Mouse (Mus musculus) hindbrain, postnatal 0 days (tissue): ENCODE measurements around the gene AC124108.1. TPM values are rescaled to one million over a fixed set of nuclear protein-coding genes. Genes with fewer than 3 reads are reported as not detected.

Source experiments
- ATAC-seq: fragments of 200-750 bp; cut with Nextera tagmentation; 2 replicates; pipeline ENCODE4 v1.8.0; 2017; ENCODE audit warnings: mild to moderate bottlenecking, moderate TSS enrichment, moderate library complexity
- DNase-seq: peaks from one replicate; pipeline ENCODE4 v3.0.0-alpha.2; 2015; ENCODE audit warnings: low spot score
- H3K27ac ChIP-seq: fragments of 300-500 bp; sonication (generic); 2 replicates; pipeline ENCODE4 v1.5.1; 2014; ENCODE audit warnings: mild to moderate bottlenecking
- H3K27me3 ChIP-seq: fragments of 300-500 bp; sonication (generic); 2 replicates; pipeline ENCODE4 v1.6.1; 2014; ENCODE audit warnings: low read length, mixed read lengths; ENCODE audit not compliant: insufficient read depth
- H3K36me3 ChIP-seq: fragments of 300-500 bp; sonication (generic); 2 replicates; pipeline ENCODE4 v1.6.1; 2014; ENCODE audit warnings: low read length, mixed read lengths; ENCODE audit not compliant: insufficient read depth
- H3K4me1 ChIP-seq: fragments of 300-500 bp; sonication (generic); 2 replicates; pipeline ENCODE4 v1.6.1; 2014; ENCODE audit warnings: antibody characterized with exemption, low read length, mixed read lengths; ENCODE audit not compliant: insufficient read depth
- H3K4me2 ChIP-seq: fragments of 300-500 bp; sonication (generic); 2 replicates; pipeline ENCODE4 v1.6.1; 2014; ENCODE audit warnings: low read depth, mild to moderate bottlenecking, low read length, moderate library complexity, mixed read lengths
- H3K4me3 ChIP-seq: fragments of 300-500 bp; sonication (generic); 2 replicates; pipeline ENCODE4 v1.5.1; 2014; ENCODE audit warnings: low read length
- H3K9ac ChIP-seq: fragments of 300-500 bp; sonication (generic); replicated peaks from 2 replicates; pipeline ENCODE4 v1.6.1; 2014; ENCODE audit warnings: mild to moderate bottlenecking, low read length, moderate library complexity, mixed read lengths
- H3K9me3 ChIP-seq: fragments of 300-500 bp; sonication (generic); 2 replicates; pipeline ENCODE4 v1.6.1; 2016; ENCODE audit warnings: low read length, mixed read lengths
- CTCF ChIP-seq: IDR thresholded peaks from 2 replicates; pipeline ENCODE4 v1.5.1; 2016; ENCODE audit warnings: antibody characterized with exemption, control low read depth, low read depth
- WGBS: fragments of 180-500 bp; shearing (Covaris S2); extraction: QIAGEN DNeasy Blood & Tissue Kit; methylation state at CpG from one replicate; pipeline ENCODE4 v1.1.7; 2014; 5-methylcytosine and 5-hydroxymethylcytosine counted together
- microRNA counts: library from miRNA; unstranded; fragments of <30 nt; microRNA quantifications from one replicate; lab custom pipeline; 2015
- microRNA-seq, 2 experiments: library from miRNA; unstranded; fragments of <30 nt; microRNA quantifications; one replicate each; pipeline ENCODE4; 2016
- polyA plus RNA-seq: library from polyadenylated mRNA; unstranded; fragments of >200 nt; fragmentation: Nextera tagmentation; extraction: Ambion mirVana; gene quantifications from 2 replicates; pipeline ENCODE4 v1.2.1, GENCODE M21; 2015
- total RNA-seq: library from RNA; depleted of rRNA; stranded (reverse); fragments of >200 nt; gene quantifications from 2 replicates; pipeline ENCODE4 v1.2.3, GENCODE M21; 2014; rRNA removed

AC124108.1 gene
- total and polyA plus RNA-seq, 2 experiments from 2014 or later, result 0.70 to 4.8 TPM

- Histone ChIP-seq H3K27ac (no peak overlapping the region), H3K9me3 (no peaks in the 10 kb centered on the region), H3K27me3 (no peaks in the 10 kb centered on the region), H3K9ac (no peak overlapping the region), H3K36me3 (no peaks in the 10 kb centered on the region), H3K4me2 (no peak overlapping the region), H3K4me3 (no peak overlapping the region), H3K4me1 (no peaks in the 10 kb centered on the region)
- WGBS, result 89% methylated on average over 6 of the region's 6 CpGs
- TF ChIP-seq CTCF, result no peak
- DNase-seq (no peak), ATAC-seq (no peak)
Measured at GRCm38 (mm10) chr1:132254467-132254866, 63.2 kb downstream of the AC124108.1 start.

MicroRNAs within 50 kb of the gene (microRNA counts, 519-probe panel; counts per million panel counts)
- microRNA mmu-miR-135b (lab: Ali Mortazavi, UCI), result 4,068 counts per million, percentile 72 among the panel's probes with 10 or more counts

Small RNA genes lying within 50 kb of the gene (microRNA-seq; reads per million reads assigned to microRNA genes)
- 7,666 to 11,608 reads per million in 2 experiments for gene Mir135b

Other genes starting within 250 kb of the AC124108.1 start
- 1.3 and 2.0 TPM in 2 replicates for gene Slc45a3, start 228.5 kb upstream of the AC124108.1 start, total RNA-seq
- gene Slc45a3, start 228.5 kb upstream of the AC124108.1 start, polyA plus RNA-seq, result 0.28 and 0.37 TPM in 2 replicates
- gene Elk4, start 183.8 kb upstream of the AC124108.1 start, total RNA-seq, result 18.8 and 22.4 TPM in 2 replicates
- gene Elk4, start 183.8 kb upstream of the AC124108.1 start, polyA plus RNA-seq, result 8.0 and 8.2 TPM in 2 replicates
- 5.8 and 10.2 TPM in 2 replicates for gene Mfsd4a, start 123.4 kb upstream of the AC124108.1 start, total RNA-seq
- 8.4 and 9.1 TPM in 2 replicates for gene Mfsd4a, start 123.4 kb upstream of the AC124108.1 start, polyA plus RNA-seq
- 2.7 and 4.1 TPM in 2 replicates for gene Cdk18, start 51.8 kb upstream of the AC124108.1 start, total RNA-seq
- 1.0 and 1.6 TPM in 2 replicates for gene Cdk18, start 51.8 kb upstream of the AC124108.1 start, polyA plus RNA-seq
- gene Lemd1, start within 50 bp of the AC124108.1 start, total RNA-seq, result 10.9 and 16.6 TPM in 2 replicates
- gene Lemd1, start within 50 bp of the AC124108.1 start, polyA plus RNA-seq, result 7.9 and 9.0 TPM in 2 replicates
- gene Gm10188, start 38.3 kb downstream of the AC124108.1 start, total RNA-seq, result not detected in 2 replicates
- 0.28 TPM in 1 of 2 replicates, not detected in the other for gene Gm10188, start 38.3 kb downstream of the AC124108.1 start, polyA plus RNA-seq
- gene Klhdc8a, start 107.2 kb downstream of the AC124108.1 start, total RNA-seq, result 23.0 and 26.0 TPM in 2 replicates
- 11.2 and 11.7 TPM in 2 replicates for gene Klhdc8a, start 107.2 kb downstream of the AC124108.1 start, polyA plus RNA-seq
- 6.2 and 7.7 TPM in 2 replicates for gene Nuak2, start 124.7 kb downstream of the AC124108.1 start, total RNA-seq
- 7.4 and 7.9 TPM in 2 replicates for gene Nuak2, start 124.7 kb downstream of the AC124108.1 start, polyA plus RNA-seq
- gene Tmcc2, start 199.8 kb downstream of the AC124108.1 start, total RNA-seq, result 138 and 151 TPM in 2 replicates
- gene Tmcc2, start 199.8 kb downstream of the AC124108.1 start, polyA plus RNA-seq, result 33.5 and 34.0 TPM in 2 replicates
- 21.3 and 31.8 TPM in 2 replicates for gene Dstyk, start 226.1 kb downstream of the AC124108.1 start, total RNA-seq
- 5.7 and 6.2 TPM in 2 replicates for gene Dstyk, start 226.1 kb downstream of the AC124108.1 start, polyA plus RNA-seq